Mouse (Mus musculus): ENCODE results near the gene Tnrc18. TPM values are rescaled to one million over a fixed set of nuclear protein-coding genes. Genes with fewer than 3 reads are reported as not detected.

The Tnrc18 gene
- polyA plus RNA-seq, 1 experiment = 38.1 TPM

GRCm38 (mm10) chr5:142728301-142728700 is 89.2 kb downstream of the Tnrc18 start:
- no peak for DNase-seq (ENCODE audit: extremely low spot score in 1 of 2, low spot score in 1 of 2)

GRCm38 (mm10) chr5:142726748-142727147 is 90.7 kb downstream of the Tnrc18 start:
- DNase-seq (ENCODE audit: extremely low spot score in 1 of 2, low spot score in 1 of 2) = no peak

GRCm38 (mm10) chr5:142724265-142724664 is 93.2 kb downstream of the Tnrc18 start:
- DNase-seq (ENCODE audit: extremely low spot score in 1 of 2, low spot score in 1 of 2) = no peak

GRCm38 (mm10) chr5:142723520-142724133 is 93.8 kb downstream of the Tnrc18 start:
- DNase-seq (ENCODE audit: extremely low spot score in 1 of 2, low spot score in 1 of 2) = peak; percentile 53 to 72

GRCm38 (mm10) chr5:142719897-142720296 is 97.6 kb downstream of the Tnrc18 start:
- DNase-seq (ENCODE audit: extremely low spot score in 1 of 2, low spot score in 1 of 2) = no peak

- DNase-seq (ENCODE audit: extremely low spot score in 1 of 2, low spot score in 1 of 2) = no peak
Observed at GRCm38 (mm10) chr5:142718486-142718885, 99.0 kb downstream of the Tnrc18 start.

- DNase-seq (ENCODE audit: extremely low spot score in 1 of 2, low spot score in 1 of 2) = peak in 1 of 2 experiments; percentile 93
Observed at GRCm38 (mm10) chr5:142718037-142718436, 99.4 kb downstream of the Tnrc18 start.

- no peak for DNase-seq (ENCODE audit: extremely low spot score in 1 of 2, low spot score in 1 of 2)
Observed at GRCm38 (mm10) chr5:142716056-142716455, 101.4 kb downstream of the Tnrc18 start.

GRCm38 (mm10) chr5:142715059-142715458 is 102.4 kb downstream of the Tnrc18 start:
- DNase-seq (ENCODE audit: extremely low spot score in 1 of 2, low spot score in 1 of 2) = no peak

- DNase-seq (ENCODE audit: extremely low spot score in 1 of 2, low spot score in 1 of 2) = no peak
Observed at GRCm38 (mm10) chr5:142713966-142714365, 103.5 kb downstream of the Tnrc18 start.

GRCm38 (mm10) chr5:142712373-142712772 is 105.1 kb downstream of the Tnrc18 start:
- no peak for DNase-seq (ENCODE audit: extremely low spot score in 1 of 2, low spot score in 1 of 2)

GRCm38 (mm10) chr5:142709436-142709835 is 108.0 kb downstream of the Tnrc18 start:
- DNase-seq (ENCODE audit: extremely low spot score in 1 of 2, low spot score in 1 of 2) = no peak

GRCm38 (mm10) chr5:142707709-142708108 is 109.8 kb downstream of the Tnrc18 start:
- DNase-seq (ENCODE audit: extremely low spot score in 1 of 2, low spot score in 1 of 2) = no peak

GRCm38 (mm10) chr5:142703569-142703968 is 113.9 kb downstream of the Tnrc18 start:
- DNase-seq (ENCODE audit: extremely low spot score in 1 of 2, low spot score in 1 of 2) = peak in 1 of 2 experiments; percentile 72

- DNase-seq (ENCODE audit: extremely low spot score in 1 of 2, low spot score in 1 of 2) = no peak
Observed at GRCm38 (mm10) chr5:142702511-142703138, 114.8 kb downstream of the Tnrc18 start.

GRCm38 (mm10) chr5:142701651-142702510 is 115.6 kb downstream of the Tnrc18 start:
- DNase-seq (ENCODE audit: extremely low spot score in 1 of 2, low spot score in 1 of 2) = no peak

- no peak for DNase-seq (ENCODE audit: extremely low spot score in 1 of 2, low spot score in 1 of 2)
Observed at GRCm38 (mm10) chr5:142700842-142701589, 116.4 kb downstream of the Tnrc18 start.

- no peak for DNase-seq (ENCODE audit: extremely low spot score in 1 of 2, low spot score in 1 of 2)
Observed at GRCm38 (mm10) chr5:142697742-142698141, 119.7 kb downstream of the Tnrc18 start.

- peak; percentile 79 to 82 for DNase-seq (ENCODE audit: extremely low spot score in 1 of 2, low spot score in 1 of 2)
Observed at GRCm38 (mm10) chr5:142696865-142697264, 120.6 kb downstream of the Tnrc18 start.

GRCm38 (mm10) chr5:142696258-142696657 is 121.2 kb downstream of the Tnrc18 start:
- DNase-seq (ENCODE audit: extremely low spot score in 1 of 2, low spot score in 1 of 2) = no peak

All from frontal cortex, adult 2 months (tissue).